Mouse (Mus musculus) testis, adult 2 months (tissue): ENCODE results near the gene Opn4.
A peak's percentile ranks its signal among the peaks of the same experiment; 100 is the strongest.

ENCODE experiments used
- CTCF ChIP-seq: fragments of 200-500 bp; IDR thresholded peaks from 2 replicates; pipeline ENCODE4 v1.5.1; 2012; ENCODE audit warnings: low read depth, mild to moderate bottlenecking, inconsistent platforms, low read length, moderate library complexity; ENCODE audit not compliant: control insufficient read depth, insufficient read depth, insufficient replicate concordance
- POLR2A ChIP-seq: fragments of 200-500 bp; IDR thresholded peaks from 2 replicates; pipeline ENCODE4 v1.6.1; 2012; ENCODE audit warnings: low read depth, mild to moderate bottlenecking, inconsistent platforms, low read length, moderate library complexity; ENCODE audit not compliant: control insufficient read depth

DNA sequence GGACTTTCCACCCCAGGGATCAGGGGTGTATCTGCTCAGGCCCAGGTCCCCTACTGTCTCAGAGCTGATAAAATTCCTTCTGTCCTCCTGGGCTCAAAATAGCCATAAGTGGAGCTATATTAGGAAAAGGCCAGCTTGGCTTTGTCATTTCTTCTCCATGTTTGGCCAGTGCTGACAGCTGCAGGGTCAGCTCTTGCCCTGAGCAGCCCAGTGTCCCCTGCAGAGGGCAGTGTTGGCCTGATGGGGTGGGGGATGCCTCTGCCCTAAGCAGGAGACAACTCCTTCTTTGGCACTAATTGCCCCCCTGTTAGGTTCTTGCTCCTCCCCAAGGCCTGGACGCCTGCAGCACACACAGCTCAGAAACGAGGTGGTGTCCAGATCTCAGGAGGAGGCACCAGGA is 25.9 kb downstream of the Opn4 start:
- peak; percentile 36; the same call in 1 of the 2 replicates for TF ChIP-seq CTCF
- TF ChIP-seq POLR2A = no peak
